Mouse (Mus musculus) testis, adult 2 months (tissue): ENCODE results near the gene Pkig. TPM values are rescaled to one million over a fixed set of nuclear protein-coding genes. Genes with fewer than 3 reads are reported as not detected.
A peak's percentile ranks its signal among the peaks of the same experiment; 100 is the strongest.

Experiments
- H3K27ac ChIP-seq: fragments of 200-500 bp; 2 replicates; pipeline ENCODE4 v1.5.1; 2012; ENCODE audit warnings: low read depth, low read length; ENCODE audit not compliant: control insufficient read depth, insufficient read depth
- H3K27me3 ChIP-seq: fragments of 200-500 bp; 2 replicates; pipeline ENCODE4 v1.6.1; 2012; ENCODE audit warnings: mild to moderate bottlenecking, low read length, moderate library complexity; ENCODE audit not compliant: control insufficient read depth, insufficient read depth
- H3K36me3 ChIP-seq: fragments of 200-500 bp; 2 replicates; pipeline ENCODE4 v1.6.1; 2012; ENCODE audit warnings: mild to moderate bottlenecking, low read length; ENCODE audit not compliant: control insufficient read depth, insufficient read depth
- H3K4me1 ChIP-seq: fragments of 200-500 bp; 2 replicates; pipeline ENCODE4 v1.6.1; 2012; ENCODE audit warnings: low read length; ENCODE audit not compliant: control insufficient read depth, insufficient read depth
- H3K4me3 ChIP-seq: fragments of 200-500 bp; 2 replicates; pipeline ENCODE4 v1.5.1; 2012; ENCODE audit warnings: low read depth, mild to moderate bottlenecking, low read length, moderate library complexity, mixed read lengths; ENCODE audit not compliant: control insufficient read depth
- CTCF ChIP-seq: fragments of 200-500 bp; IDR thresholded peaks from 2 replicates; pipeline ENCODE4 v1.5.1; 2012; ENCODE audit warnings: low read depth, mild to moderate bottlenecking, inconsistent platforms, low read length, moderate library complexity; ENCODE audit not compliant: control insufficient read depth, insufficient read depth, insufficient replicate concordance
- POLR2A ChIP-seq: fragments of 200-500 bp; IDR thresholded peaks from 2 replicates; pipeline ENCODE4 v1.6.1; 2012; ENCODE audit warnings: low read depth, mild to moderate bottlenecking, inconsistent platforms, low read length, moderate library complexity; ENCODE audit not compliant: control insufficient read depth
- polyA plus RNA-seq: library from polyadenylated mRNA; depleted of rRNA; stranded (reverse); fragments of >200 nt; gene quantifications from 2 replicates; pipeline ENCODE4 v1.2.3, GENCODE M21; 2012

The Pkig gene
- polyA plus RNA-seq, 1 experiment, result 319 TPM

GRCm38 (mm10) chr2:163749647-163750611, 91.7 kb downstream of the Pkig start, which contains the start of gene Ada:
Gene Ada, minus strand, starts transcription at chr2:163750239.
- no peak within 1 kb of the TSS for H3K27ac ChIP-seq
- no peaks in the 10 kb centered on the region for H3K36me3 ChIP-seq
- H3K4me3 ChIP-seq, result peak within 1 kb of the TSS; percentile 81
- H3K4me1 ChIP-seq, result peaks cover 13% of the 10 kb centered on the region
- no peaks in the 10 kb centered on the region for H3K27me3 ChIP-seq
- TF ChIP-seq CTCF, result no peak
- TF ChIP-seq POLR2A, result no peak

GRCm38 (mm10) chr2:163754228-163754627, 96.0 kb downstream of the Pkig start:
- no peaks in the 10 kb centered on the region for H3K36me3 ChIP-seq
- H3K27ac ChIP-seq, result no peak overlapping the region
- TF ChIP-seq CTCF, result no peak
- TF ChIP-seq POLR2A, result no peak
- no peaks in the 10 kb centered on the region for H3K27me3 ChIP-seq
- H3K4me3 ChIP-seq, result no peak overlapping the region
- peaks cover 10% of the 10 kb centered on the region for H3K4me1 ChIP-seq

- TF ChIP-seq CTCF (no peak), POLR2A (no peak)
- Histone ChIP-seq H3K4me1 (no peaks in the 10 kb centered on the region), H3K4me3 (no peak overlapping the region), H3K36me3 (no peaks in the 10 kb centered on the region), H3K27ac (no peak overlapping the region), H3K27me3 (no peaks in the 10 kb centered on the region)
Measured at GRCm38 (mm10) chr2:163756723-163757122, 98.5 kb downstream of the Pkig start.

DNA sequence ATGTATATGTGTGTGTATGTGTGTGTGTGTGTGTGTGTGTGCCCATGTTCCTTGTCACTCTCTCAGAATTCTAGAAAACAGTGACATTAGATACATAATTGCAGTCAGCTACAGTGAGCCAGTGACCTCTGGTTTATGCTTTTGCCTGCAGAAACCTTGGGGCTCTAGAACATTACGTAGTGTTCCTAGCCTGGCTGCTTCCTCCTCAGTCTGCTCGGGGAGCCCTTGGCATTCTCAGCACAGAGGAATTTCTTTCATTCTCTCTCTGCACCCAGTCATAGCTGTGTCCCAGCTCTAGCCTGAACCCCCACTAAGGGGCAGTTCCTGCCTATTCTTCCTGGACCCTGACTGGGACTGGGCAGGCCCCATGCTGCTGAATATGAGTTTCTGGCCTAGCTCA, 100.0 kb downstream of the Pkig start:
- Histone ChIP-seq H3K4me1 (no peaks in the 10 kb centered on the region), H3K36me3 (no peaks in the 10 kb centered on the region), H3K4me3 (no peak overlapping the region), H3K27me3 (no peaks in the 10 kb centered on the region), H3K27ac (no peak overlapping the region)
- no peak for TF ChIP-seq POLR2A
- no peak for TF ChIP-seq CTCF

- no peaks in the 10 kb centered on the region for H3K36me3 ChIP-seq
- no peaks in the 10 kb centered on the region for H3K4me1 ChIP-seq
- no peak overlapping the region for H3K27ac ChIP-seq
- H3K4me3 ChIP-seq, result no peak overlapping the region
- TF ChIP-seq POLR2A (no peak), CTCF (no peak)
- H3K27me3 ChIP-seq, result no peaks in the 10 kb centered on the region
Measured at GRCm38 (mm10) chr2:163760589-163760988, 102.4 kb downstream of the Pkig start.

- TF ChIP-seq POLR2A, result no peak
- H3K4me3 ChIP-seq, result no peak overlapping the region
Measured at GRCm38 (mm10) chr2:163761402-163761801, 103.2 kb downstream of the Pkig start.

DNA sequence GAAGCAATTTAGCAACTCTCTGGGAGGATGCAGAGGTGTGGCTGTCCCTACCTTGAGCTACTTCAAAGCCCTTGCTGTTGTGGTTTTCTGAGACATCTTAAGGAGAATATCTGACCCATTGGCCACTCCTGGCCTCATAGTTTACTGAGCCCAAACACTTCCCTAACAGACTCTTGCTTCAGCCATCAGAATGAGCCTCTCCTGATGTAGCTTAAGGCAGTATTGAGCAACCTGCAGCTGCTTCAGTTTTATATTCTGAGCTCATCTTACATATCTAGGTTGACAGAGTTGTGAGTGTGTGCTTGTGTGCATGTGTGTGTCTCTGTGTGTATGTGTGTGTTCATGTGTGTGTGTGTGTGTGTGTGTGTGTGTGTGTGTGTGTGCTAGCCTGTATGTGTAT, 108.1 kb downstream of the Pkig start:
- no peaks in the 10 kb centered on the region for H3K4me1 ChIP-seq
- H3K27ac ChIP-seq, result no peak overlapping the region
- H3K36me3 ChIP-seq, result no peaks in the 10 kb centered on the region
- H3K4me3 ChIP-seq, result no peak overlapping the region
- TF ChIP-seq CTCF (no peak), POLR2A (no peak)
- no peaks in the 10 kb centered on the region for H3K27me3 ChIP-seq

More at GRCm38 (mm10) chr2:163761402-163761801, 103.2 kb downstream of the Pkig start:
- no peaks in the 10 kb centered on the region for H3K27me3 ChIP-seq
- H3K27ac ChIP-seq, result no peak overlapping the region
- H3K36me3 ChIP-seq, result no peaks in the 10 kb centered on the region
- H3K4me1 ChIP-seq, result no peaks in the 10 kb centered on the region

DNA sequence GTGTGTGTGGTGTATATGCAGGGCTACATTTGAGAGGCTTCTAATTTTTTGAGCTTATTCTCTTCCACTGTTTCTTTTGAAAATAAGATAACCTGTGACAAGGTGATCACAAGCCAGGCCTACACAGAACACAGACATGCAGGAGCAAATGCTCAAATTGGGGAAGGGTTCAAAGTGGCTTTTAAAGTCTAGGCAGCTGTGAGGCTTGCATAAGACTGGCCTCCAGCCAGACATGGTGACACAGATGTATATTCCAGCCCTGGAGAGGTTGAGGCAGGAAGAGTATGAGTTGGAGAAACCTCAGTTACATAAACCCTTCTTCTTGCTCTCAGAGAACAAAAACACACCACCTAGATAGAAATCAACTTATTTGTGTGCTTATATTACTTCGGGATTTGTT, 108.7 kb downstream of the Pkig start:
- Histone ChIP-seq H3K4me1 (no peaks in the 10 kb centered on the region), H3K27me3 (no peaks in the 10 kb centered on the region), H3K36me3 (no peaks in the 10 kb centered on the region), H3K4me3 (no peak overlapping the region), H3K27ac (no peak overlapping the region)
- TF ChIP-seq CTCF, result no peak
- TF ChIP-seq POLR2A, result no peak
